Mouse (Mus musculus): ENCODE results near the gene Pcsk5.
"Not testable (repeated sequence)": the region's sequence is repeated elsewhere in the genome, so short reads cannot be mapped to it uniquely, and the experiment has no call there.

The Pcsk5 gene

DNA sequence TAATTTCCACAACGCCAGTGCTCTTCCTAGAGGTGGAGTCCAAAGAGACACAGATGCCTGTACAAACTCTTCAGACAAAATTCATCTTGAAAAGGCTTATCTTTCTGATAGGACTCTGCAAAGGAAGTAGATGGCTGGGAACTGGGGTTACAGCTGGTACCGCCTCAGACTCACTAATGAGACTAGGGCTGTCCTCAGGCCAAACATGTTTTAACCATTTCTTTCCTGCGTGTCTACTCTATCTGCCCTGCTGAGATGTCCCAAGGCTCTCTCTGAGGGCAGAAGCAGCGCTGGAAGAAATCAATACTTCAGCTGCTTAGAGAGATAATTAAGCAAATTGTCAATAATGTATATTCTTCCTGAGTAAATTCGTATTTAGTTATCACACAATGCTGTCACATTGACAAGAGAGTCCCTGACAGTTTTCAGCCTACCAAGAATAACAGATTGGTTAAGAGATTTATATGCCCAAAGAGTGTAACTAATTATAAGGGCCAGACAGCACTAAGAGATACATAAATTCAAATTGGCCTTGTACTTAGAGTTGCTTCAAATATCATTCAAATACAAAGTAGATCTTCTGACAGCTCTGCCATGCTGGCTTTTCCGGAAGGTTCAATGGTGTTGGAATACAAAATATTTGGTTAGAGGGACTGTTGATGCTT is 355.2 kb downstream of the Pcsk5 start:
- DNase-seq (ENCODE audit: low read depth, low spot score): no peak

DNA sequence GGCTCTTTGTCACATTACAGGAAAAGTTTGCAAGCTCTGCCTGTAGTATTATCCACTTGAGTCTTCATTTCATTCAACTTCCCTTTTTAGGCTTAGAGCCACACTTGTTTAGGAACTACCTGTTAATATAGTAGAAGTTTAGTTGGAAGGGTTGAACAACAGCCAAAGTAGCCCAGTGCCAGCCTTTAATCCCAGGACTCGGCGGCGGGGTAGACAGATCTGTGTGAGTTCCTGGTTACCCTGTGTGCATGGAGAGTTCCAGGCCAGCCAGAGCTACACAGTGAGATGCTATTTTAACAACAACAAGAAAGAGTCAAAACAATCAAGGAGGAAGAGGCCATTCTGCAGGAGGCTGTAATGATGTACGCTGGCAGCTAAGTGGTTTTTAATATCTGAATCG is 358.0 kb downstream of the Pcsk5 start:
- no peak for DNase-seq (ENCODE audit: low read depth, low spot score)

DNA sequence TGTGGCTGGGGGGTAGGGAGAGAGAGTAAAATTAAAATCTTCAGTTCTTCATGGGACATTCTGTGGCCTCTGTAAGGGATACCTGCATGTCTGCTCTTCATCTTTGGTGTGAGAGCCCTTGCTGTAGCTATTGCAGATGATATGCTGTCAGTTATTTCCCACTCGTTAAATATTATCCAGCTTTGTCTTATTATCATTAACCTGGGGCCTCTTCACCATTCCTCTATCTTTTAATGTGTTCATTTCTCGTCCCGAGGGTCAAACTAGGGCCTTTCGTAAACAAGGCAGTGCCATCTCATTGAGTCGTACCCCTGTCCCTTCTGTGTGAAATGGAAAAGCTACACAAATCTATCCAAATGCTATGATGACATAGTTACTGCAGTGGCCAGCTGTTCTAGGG is 361.4 kb downstream of the Pcsk5 start:
- no peak for DNase-seq (ENCODE audit: low read depth, low spot score)

DNA sequence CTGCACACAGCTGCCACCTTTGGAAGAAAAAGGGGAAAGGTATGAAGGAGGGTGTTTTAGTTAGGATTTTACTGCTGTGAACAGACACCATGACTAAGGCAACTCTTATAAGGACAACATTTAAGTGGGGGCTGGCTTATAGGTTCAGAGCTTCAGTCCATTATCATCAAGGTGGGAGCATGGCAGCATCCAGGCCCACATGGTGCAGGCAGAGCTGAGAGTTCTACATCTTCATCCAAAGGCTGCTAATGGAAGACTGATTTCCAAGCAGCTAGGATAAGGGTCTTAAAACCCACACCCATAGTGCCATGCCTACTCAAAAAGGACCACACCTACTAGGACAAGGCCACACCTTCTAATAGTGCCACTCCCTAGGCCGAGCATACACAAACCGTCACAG is 364.3 kb downstream of the Pcsk5 start:
- not testable (repeated sequence) for DNase-seq (ENCODE audit: low read depth, low spot score)

DNA sequence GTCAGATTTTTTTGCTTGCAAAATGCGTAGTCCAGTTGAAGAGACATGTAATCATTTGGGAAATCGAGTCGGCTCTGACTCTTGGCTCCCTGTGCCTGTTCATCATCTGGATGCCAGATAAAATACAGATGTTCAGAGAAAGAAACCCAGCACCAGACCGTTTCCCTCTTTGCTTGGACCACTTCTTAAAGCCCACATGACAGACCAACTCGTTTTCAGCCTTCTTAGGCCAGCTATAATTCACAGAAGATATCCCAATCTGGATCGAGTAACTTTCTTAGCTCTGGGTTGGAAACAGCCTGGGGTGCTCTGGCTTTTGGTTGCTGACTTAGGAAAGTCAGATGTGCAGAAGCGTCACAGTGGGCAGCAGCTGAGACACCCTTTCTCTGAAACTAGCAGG is 365.6 kb downstream of the Pcsk5 start:
- DNase-seq (ENCODE audit: low read depth, low spot score): no peak

DNA sequence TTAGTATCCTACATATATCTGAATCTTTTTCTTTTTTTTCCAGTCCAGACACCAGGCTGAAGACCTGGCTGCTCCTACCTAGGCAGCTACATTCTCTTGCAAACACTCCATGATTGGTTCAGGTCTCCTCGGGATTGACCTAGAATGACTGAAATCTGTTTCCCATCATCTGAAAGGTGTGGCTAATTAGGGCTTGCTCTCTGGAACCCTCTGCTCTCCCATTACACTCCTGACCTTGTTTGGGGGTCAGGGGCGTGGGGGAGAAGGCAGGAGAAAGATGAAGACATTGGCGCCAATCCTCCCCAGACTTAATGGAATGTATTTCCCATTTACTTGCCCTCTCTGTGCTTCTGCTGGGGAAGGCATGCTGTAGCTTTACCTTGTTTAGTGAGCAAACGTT is 366.2 kb downstream of the Pcsk5 start:
- no peak for DNase-seq (ENCODE audit: low read depth, low spot score)

DNA sequence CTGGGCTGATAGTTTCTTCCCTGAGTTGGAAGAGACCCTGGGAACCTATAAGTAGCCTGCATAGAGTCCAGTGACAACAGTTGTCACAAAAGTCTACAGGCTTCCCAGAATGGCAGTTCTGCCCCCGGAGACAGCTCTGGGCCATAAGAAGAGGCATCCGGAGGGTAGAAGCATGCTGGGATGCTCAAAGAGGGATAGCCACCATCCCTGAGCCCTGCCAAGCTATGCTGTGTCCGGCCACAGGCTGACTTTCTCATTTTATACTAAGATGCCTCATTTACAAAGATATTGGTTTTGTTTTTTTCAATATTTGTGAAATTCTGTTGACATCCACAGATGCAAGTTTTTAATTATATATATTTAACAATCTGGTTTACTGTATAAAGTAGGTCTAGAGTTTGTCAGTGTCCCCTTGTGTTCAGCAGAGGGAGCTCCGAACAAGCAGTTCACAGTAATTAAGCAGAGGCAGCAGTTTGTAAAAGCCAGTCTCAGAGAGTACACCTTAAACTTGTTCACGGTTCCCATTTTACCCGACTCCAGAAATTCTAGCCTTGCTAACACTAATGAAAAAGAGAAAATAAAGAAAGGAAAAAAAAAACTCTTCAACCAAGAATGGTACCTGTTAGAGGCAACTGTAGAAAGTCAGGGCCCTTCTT is 369.7 kb downstream of the Pcsk5 start:
- peak; percentile 49 for DNase-seq (ENCODE audit: low read depth, low spot score)

DNA sequence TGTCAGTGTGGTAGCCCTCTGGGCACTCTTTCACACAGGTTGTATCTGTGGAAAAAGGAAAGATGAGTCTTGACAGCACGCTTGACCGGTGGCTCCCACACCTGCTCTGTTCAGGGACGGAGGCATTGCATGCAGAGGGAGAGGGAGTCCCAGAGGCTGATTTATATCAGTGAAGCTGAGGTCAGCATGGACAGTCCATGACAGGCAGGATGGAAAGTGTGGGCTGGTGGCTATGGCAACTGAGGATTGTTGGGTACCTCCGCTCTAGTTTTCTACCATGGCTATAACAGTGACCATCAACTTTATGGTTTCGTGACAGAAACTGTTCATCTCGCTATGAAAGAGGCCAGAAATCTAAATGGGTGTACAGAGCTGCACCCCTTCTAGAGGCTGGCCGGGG is 385.4 kb downstream of the Pcsk5 start:
- DNase-seq (ENCODE audit: low read depth, low spot score): no peak

DNA sequence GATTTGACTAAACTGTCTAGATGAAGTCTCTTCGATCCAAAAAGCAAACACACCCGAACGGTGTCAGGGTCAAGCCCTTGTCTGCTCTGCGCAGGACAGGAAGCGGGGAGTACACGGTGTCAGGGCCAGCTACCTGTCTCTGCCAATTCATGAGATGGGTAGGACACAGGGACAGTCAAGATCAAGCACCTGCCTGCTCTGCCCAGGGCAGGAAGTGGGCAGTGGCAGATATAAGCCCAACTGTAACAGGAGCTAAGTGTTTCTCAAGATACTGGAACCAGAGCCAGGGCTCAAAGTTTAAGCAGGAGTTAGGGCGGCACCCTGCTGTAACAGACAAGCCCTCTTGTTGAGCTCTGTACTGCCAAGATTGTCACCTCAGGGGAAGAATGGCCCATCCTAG is 393.9 kb downstream of the Pcsk5 start:
- DNase-seq (ENCODE audit: low read depth, low spot score): no peak

DNA sequence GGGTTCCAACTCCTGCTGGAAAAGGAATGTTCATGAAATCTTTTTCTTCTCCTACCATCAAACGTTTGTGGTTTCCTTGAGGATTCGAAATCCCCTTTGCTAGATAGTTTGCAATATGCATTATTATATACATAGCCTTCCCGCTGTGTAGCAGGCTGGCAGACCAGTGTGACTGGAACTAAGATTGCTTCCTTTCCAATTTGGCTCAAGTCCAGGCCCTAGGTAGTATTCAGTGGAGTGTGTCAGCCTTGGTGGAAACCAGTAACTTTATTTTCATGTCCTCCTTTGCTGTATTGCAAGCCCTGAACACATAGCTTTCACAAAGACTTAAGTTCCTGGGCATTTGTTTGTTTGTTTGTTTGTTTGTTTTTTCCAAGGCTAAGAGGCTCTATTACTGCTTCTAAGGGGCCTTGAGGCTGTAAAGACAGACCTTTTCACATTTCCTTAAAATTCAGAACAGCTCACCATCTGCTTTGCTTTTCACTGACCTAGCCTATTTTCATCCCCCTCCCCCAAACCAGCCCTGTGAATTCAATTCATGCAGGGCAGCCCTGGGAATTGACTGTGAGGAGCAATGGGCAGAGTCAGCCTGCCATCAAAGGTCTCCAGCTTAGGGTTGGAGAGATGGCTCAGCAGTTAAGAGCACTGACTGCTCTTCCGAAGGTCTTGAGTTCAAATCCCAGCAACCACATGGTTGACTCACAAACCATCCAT is 397.8 kb downstream of the Pcsk5 start:
- no peak for DNase-seq (ENCODE audit: low read depth, low spot score)

DNA sequence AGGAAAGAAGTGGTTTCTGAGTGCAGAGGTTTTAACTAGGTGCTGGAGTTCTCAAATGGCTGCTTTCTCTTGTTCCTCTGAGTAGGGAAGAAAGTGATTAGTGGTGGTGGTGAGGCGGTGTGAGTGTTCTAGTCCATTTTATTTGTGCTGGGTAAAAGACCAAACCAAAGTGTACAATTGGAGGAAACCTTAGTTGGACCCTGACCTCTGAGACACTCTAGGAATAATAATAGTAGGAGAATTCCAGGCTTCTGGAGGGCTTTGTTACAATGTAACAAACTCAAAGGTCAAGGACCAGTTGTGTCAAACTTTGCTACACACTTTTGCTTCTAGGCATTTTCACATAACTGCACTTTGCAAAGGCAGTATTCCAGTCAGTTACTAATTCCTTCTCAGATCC is 400.8 kb downstream of the Pcsk5 start:
- DNase-seq (ENCODE audit: low read depth, low spot score): no peak

DNA sequence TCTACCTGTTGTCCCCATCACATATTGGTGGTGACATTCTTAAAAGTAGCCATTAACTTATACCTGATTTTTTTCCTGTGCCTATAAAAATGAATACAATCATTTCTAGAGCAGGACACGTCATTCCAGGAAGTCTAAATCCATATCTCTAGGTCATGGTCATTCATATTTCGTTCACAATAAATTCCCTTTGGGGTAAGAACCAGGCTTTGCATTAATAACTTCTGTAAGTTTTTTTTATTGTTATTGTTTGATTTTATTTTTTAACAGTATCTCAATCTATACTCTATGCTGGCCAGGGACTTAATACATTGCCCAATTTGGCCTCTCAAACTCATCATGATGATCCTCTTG is 408.9 kb downstream of the Pcsk5 start:
- DNase-seq (ENCODE audit: low read depth, low spot score): no peak

DNA sequence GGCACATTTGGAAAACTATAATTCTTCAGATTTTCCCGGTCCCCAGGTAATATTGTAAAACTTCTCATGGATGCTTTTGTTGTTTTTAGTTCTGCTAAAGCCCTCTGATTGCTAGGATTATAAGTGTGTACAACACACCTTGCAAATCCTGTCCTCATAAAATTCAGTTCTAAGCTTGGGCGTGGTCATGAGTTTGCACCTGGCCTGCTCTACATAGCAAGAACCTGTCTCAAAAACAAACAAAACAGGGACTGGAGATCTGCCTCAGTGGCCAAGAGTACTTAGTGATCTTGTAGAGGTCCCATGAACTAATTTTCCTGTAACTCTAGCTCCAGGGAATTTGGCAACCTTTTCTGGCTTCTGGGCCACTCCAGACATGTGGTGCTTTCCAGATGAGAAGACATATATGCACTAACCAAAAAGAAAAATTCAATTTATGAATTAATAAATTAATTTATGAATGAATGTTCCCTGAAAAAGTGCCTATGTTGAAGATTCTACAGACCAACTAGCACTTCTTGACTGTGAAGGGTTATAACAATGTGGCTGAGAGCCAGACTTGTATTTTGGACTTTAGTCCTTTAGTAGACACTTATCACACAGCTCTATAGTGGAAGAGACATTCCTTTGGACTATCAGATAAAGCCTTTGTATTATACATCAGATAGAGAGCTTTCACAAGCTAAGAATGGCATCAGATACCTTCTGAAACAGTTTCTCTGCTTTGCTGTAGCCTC is 409.4 kb downstream of the Pcsk5 start:
- no peak for DNase-seq (ENCODE audit: low read depth, low spot score)

DNA sequence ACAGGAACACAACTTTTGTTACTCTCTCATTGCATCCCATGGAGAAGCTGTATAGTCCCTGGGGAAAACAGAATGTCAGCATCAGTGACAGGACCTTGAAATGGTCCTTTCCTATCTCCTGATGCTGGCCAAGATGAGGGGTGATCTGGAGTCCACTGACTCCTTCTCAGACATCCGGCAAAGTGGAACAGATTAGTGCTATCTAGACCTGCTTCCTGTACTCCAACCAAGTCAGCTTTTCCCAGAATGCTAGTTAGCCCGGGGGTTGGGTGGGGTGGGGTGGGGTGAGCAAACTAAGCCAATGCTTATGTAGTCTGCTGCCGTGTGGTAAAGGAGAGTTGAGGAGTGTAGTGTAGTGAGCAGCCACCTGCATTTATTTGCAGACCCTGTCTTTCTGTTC is 414.1 kb downstream of the Pcsk5 start:
- DNase-seq (ENCODE audit: low read depth, low spot score): no peak

DNA sequence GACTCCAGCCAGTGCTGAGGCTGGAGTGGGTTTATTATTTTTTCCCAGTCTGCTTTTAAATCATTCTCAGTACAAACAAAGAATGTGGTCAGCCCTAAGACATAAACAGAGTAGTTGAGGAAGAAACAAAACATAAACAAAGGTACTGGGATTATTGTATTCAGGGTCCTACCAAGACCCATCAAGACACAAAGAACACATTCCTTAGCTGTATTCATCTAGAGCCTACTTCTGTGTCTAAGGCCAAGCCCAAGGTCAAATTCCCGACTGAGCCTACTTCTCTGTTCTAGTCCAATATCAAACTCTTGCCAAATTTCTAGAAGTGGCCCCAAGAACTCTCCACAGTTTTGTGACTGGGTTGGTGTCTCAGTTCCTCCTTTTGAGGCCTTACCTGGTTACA is 419.6 kb downstream of the Pcsk5 start:
- DNase-seq (ENCODE audit: low read depth, low spot score): no peak

DNA sequence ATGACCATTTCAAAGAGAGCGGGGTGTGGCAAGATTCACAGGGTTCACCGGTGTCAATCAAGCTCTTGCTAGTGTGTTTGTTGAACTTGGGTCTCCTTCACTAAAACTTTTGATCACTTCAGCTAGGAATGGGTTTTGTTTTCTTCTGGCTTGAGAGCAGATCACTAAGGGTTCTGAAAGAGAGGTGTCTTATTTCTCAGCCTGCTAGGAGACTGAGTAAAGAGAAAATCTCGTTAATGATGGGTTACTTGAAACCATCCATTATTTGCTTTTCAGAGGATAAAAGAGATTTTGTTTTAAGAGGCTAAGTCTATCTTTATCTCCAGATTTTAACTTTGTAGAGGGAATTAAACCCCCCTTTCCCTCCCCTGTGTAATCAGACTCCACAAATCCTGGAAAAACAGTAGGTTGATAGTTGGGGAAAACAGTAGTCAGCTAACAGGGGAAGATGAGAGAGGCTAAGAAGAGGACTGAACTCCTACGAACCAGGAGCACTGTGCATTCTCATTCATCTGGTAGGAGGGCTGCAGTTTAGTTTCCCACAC is 424.4 kb downstream of the Pcsk5 start:
- DNase-seq (ENCODE audit: low read depth, low spot score): no peak

DNA sequence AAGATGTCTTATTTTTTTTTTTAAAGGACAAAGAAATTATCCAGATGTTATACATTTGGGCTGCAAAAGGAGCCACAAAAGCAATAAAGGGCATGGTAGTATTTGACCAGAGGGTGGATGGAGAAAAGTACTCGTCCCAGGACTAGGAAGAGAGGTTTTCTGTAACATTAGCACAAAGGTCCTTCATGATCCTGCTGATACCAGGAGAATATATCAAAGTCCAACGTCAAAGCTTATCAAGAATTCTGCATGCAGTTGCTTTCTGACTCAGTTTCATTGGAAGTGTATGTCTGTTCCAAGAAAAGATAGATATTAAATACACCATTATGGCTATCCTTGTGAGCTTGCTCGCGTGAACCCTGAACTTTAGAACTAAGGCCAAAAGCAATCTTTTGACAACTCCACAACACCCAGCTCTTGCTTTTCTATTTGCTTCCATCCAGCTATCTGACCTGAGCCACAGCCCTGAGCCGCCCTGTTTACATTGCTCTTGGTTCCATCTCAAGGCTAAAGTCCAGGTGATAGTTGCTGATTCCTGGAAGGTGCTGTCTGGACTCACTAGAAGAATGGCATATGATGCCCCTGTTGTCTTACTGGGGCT is 426.9 kb downstream of the Pcsk5 start:
- DNase-seq (ENCODE audit: low read depth, low spot score): no peak

DNA sequence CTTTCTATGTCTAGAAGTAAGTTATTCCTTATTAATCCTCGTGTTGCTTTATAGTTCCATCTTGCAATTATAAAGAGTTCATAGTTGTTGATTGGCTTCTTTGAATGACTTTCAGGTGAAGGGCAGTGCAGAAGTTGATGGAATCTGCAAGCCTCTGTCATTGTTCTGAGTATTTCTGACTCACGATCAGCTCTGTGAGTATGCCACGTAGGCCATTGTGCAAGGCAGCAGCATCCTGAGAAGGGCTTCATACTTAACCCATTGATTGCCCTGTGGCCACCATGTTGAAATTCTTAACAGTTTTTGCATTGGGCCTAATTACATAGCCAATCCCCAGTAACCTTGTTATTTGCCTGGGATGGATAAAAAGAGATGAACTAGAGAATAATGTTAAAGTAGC is 428.1 kb downstream of the Pcsk5 start:
- no peak for DNase-seq (ENCODE audit: low read depth, low spot score)

DNA sequence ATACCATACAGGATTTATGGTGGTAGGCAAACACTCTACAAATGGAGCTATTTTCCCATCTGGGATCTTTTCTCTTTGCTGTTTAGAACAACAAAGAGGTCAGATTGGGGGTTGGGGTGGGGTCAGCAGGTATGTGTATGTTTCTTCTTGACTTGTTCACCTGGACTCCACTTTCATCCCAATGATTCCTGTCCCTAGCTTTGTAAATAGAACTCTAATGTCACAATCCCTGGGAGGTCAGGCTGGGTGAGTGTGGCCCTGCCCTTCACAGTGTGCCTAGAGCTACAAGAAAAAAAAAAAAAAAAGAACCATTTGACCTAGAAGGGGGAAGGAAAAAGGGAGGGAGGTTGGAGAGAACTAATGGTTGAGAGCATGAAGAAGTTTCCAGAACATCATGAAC is 428.8 kb downstream of the Pcsk5 start:
- DNase-seq (ENCODE audit: low read depth, low spot score): no peak

DNA sequence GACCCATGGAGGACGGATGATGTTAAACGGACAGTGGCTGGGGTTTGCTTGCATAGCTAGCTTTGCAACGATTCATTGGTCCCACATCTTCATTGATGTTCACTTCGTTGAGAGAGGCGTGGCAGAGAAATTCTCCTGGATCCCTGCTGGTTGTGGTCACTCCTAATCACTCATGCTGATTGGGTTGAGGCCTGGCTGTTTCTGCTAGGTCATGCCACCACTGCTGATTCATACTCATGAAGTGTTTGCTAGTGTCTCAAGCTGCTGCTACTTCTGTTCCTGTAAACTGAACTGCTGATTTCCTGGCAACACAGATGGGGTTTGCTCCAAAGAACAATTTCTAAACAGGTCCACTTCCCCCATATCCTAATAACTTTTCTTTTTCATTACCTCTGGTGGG is 430.6 kb downstream of the Pcsk5 start:
- DNase-seq (ENCODE audit: low read depth, low spot score): no peak

DNA sequence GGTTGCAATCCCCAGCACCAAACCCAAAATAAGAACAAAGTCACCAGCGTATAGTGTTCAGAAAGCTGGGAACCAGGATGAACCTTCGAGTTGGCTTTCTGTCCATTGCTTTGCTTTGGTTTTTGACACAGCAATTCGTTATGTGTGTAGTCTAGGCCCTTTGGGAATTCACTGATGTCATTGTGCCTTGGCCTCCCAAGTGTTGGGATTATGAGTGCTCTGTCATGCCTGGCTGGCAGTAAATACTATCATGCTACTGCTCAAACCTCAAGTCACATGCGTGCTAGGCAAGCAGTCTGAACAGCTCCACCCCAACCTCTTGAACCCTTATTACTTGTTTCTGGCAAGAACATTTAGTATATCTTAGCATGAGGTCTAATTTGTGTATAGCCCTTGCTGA is 434.3 kb downstream of the Pcsk5 start:
- no peak for DNase-seq (ENCODE audit: low read depth, low spot score)

DNA sequence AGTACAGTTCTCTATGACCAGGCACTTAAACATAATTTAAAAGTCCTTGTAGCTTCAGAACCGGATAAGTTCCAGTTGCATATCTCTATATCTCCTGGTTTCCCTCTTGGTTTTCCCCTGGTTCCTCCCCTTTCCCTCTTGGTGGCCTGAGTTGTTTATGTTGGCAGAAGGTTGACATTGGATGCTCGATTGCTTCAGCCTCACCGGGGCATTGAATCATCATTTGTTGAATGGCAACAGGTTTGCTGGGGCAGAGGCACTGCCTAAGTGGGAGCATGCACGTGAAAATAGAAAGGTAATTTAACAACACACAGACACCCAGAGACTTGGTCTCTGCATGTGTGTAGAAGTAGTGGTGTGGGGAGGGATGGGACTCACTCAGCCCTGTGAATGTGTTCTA is 436.9 kb downstream of the Pcsk5 start:
- peak; percentile 51 for DNase-seq (ENCODE audit: low read depth, low spot score)
